Mouse (Mus musculus) T-helper 1 cell (primary cell): ENCODE measurements around the gene 6430548M08Rik.

Experiments used
- in situ Hi-C: fragments of 300-600 bp; cut with MboI, MseI; formaldehyde crosslinking; loops from one replicate; pipeline ENCODE4 v1.15.1; 2025; ENCODE audit warnings: high pct_unique_total_duplicates

Gene 6430548M08Rik

GRCm38 (mm10) chr8:120181274-120181673 is 67.3 kb downstream of the 6430548M08Rik start:
- in situ Hi-C loops: no loop called here

- in situ Hi-C loops: no loop called here
Measured at GRCm38 (mm10) chr8:120181861-120182414, 68.0 kb downstream of the 6430548M08Rik start.

GRCm38 (mm10) chr8:120184366-120184765 is 70.4 kb downstream of the 6430548M08Rik start:
- in situ Hi-C loops: no loop called here

- in situ Hi-C loops: loop anchor here (5.0 kb wide), 1 partner anchor 122 kb away; no protein-coding TSS in a partner anchor
Measured at GRCm38 (mm10) chr8:120184850-120185792, 71.2 kb downstream of the 6430548M08Rik start.

GRCm38 (mm10) chr8:120186454-120186853 is 72.5 kb downstream of the 6430548M08Rik start:
- in situ Hi-C loops: loop anchor here (5.0 kb wide), 1 partner anchor 121 kb away; no protein-coding TSS in a partner anchor

GRCm38 (mm10) chr8:120188510-120188909 is 74.6 kb downstream of the 6430548M08Rik start:
- in situ Hi-C loops: loop anchor here (5.0 kb wide), 1 partner anchor 119 kb away; no protein-coding TSS in a partner anchor

GRCm38 (mm10) chr8:120189440-120189839 is 75.5 kb downstream of the 6430548M08Rik start:
- in situ Hi-C loops: loop anchor here (5.0 kb wide), 1 partner anchor 118 kb away; no protein-coding TSS in a partner anchor

GRCm38 (mm10) chr8:120190107-120190809 is 76.3 kb downstream of the 6430548M08Rik start:
- in situ Hi-C loops: no loop called here

GRCm38 (mm10) chr8:120190810-120191413 is 77.0 kb downstream of the 6430548M08Rik start:
- in situ Hi-C loops: no loop called here

- in situ Hi-C loops: no loop called here
Measured at GRCm38 (mm10) chr8:120191633-120192032, 77.7 kb downstream of the 6430548M08Rik start.

GRCm38 (mm10) chr8:120192118-120192517 is 78.2 kb downstream of the 6430548M08Rik start:
- in situ Hi-C loops: no loop called here

GRCm38 (mm10) chr8:120201351-120201750 is 87.4 kb downstream of the 6430548M08Rik start:
- in situ Hi-C loops: no loop called here

- in situ Hi-C loops: no loop called here
Measured at GRCm38 (mm10) chr8:120202546-120202945, 88.6 kb downstream of the 6430548M08Rik start.

GRCm38 (mm10) chr8:120204736-120205360 is 90.9 kb downstream of the 6430548M08Rik start:
- in situ Hi-C loops: no loop called here

- in situ Hi-C loops: no loop called here
Measured at GRCm38 (mm10) chr8:120205916-120206315, 92.0 kb downstream of the 6430548M08Rik start.

- in situ Hi-C loops: no loop called here
Measured at GRCm38 (mm10) chr8:120207364-120207763, 93.4 kb downstream of the 6430548M08Rik start.

- in situ Hi-C loops: no loop called here
Measured at GRCm38 (mm10) chr8:120208113-120208512, 94.2 kb downstream of the 6430548M08Rik start.

GRCm38 (mm10) chr8:120211345-120211744 is 97.4 kb downstream of the 6430548M08Rik start:
- in situ Hi-C loops: no loop called here

- in situ Hi-C loops: no loop called here
Measured at GRCm38 (mm10) chr8:120212596-120212995, 98.6 kb downstream of the 6430548M08Rik start.

- in situ Hi-C loops: no loop called here
Measured at GRCm38 (mm10) chr8:120213229-120213628, 99.3 kb downstream of the 6430548M08Rik start.

- in situ Hi-C loops: no loop called here
Measured at GRCm38 (mm10) chr8:120213939-120214338, 100.0 kb downstream of the 6430548M08Rik start.
